Mouse (Mus musculus) E14TG2a.4 (cell line): Measurements from ENCODE around the gene Selenbp2.

ENCODE experiments used
- CTCF ChIP-seq: conservative IDR thresholded peaks from 2 replicates; pipeline ENCODE4 v1.5.1; 2014; ENCODE audit warnings: low read length
- NANOG ChIP-seq: IDR thresholded peaks from 2 replicates; pipeline ENCODE4 v1.6.1; 2014; ENCODE audit warnings: borderline replicate concordance, low read length, mixed read lengths

DNA sequence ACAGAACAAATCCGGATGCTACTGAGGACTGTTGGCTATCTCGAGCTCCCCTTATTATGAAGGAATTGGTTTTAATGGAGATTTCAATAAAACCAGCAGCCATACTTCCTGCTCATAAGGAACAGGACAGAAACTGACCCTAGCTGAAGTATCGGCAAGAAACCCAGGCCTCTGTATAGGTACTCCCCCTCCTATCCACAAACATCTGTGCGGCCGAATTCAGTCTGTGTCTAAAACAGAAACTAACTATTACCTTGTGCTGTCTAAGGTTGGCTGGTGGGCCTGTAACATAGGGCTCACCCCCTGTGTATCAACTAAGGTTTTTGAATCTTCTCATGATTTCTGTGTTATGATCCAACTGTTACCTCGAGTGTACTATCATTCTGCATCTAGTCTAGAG is 9.7 kb upstream of the Selenbp2 start:
- no peak for TF ChIP-seq CTCF
- TF ChIP-seq NANOG: no peak
